Mouse (Mus musculus) lung, postnatal 0 days (tissue): ENCODE measurements around the gene Abcb4. TPM values are rescaled to one million over a fixed set of nuclear protein-coding genes. Genes with fewer than 3 reads are reported as not detected.

Experiments used
- ATAC-seq: fragments of 200-750 bp; cut with Nextera tagmentation; 2 replicates; pipeline ENCODE4 v1.8.0; 2017; ENCODE audit warnings: moderate library complexity
- DNase-seq: peaks from one replicate; pipeline ENCODE4 v3.0.0-alpha.2; 2016; ENCODE audit warnings: low spot score
- H3K27ac ChIP-seq: fragments of 300-500 bp; sonication (generic); 2 replicates; pipeline ENCODE4 v1.5.1; 2014; ENCODE audit warnings: antibody characterized with exemption, mild to moderate bottlenecking, low read length, mixed read lengths
- H3K27me3 ChIP-seq: fragments of 300-500 bp; sonication (generic); replicated peaks from 2 replicates; pipeline ENCODE4 v1.6.1; 2014; ENCODE audit warnings: low read length, mixed read lengths; ENCODE audit not compliant: insufficient read depth
- H3K36me3 ChIP-seq: fragments of 300-500 bp; sonication (generic); 2 replicates; pipeline ENCODE4 v1.6.1; 2014; ENCODE audit warnings: low read length, mixed read lengths; ENCODE audit not compliant: insufficient read depth
- H3K4me1 ChIP-seq: fragments of 300-500 bp; sonication (generic); 2 replicates; pipeline ENCODE4 v1.6.1; 2014; ENCODE audit warnings: antibody characterized with exemption, low read depth, low read length, mixed read lengths; ENCODE audit not compliant: insufficient read depth
- H3K4me2 ChIP-seq: fragments of 300-500 bp; sonication (generic); replicated peaks from 2 replicates; pipeline ENCODE4 v1.6.1; 2014; ENCODE audit warnings: low read depth, mild to moderate bottlenecking, low read length, moderate library complexity, mixed read lengths
- H3K4me3 ChIP-seq: fragments of 300-500 bp; sonication (generic); 2 replicates; pipeline ENCODE4 v1.5.1; 2014; ENCODE audit warnings: low read depth, low read length
- H3K9ac ChIP-seq: fragments of 300-500 bp; sonication (generic); replicated peaks from 2 replicates; pipeline ENCODE4 v1.6.1; 2014; ENCODE audit warnings: low read depth, mild to moderate bottlenecking
- H3K9me3 ChIP-seq: fragments of 300-500 bp; sonication (generic); 2 replicates; pipeline ENCODE4 v1.6.1; 2016; ENCODE audit warnings: low read length, mixed read lengths
- CTCF ChIP-seq: IDR thresholded peaks from 2 replicates; pipeline ENCODE4 v1.5.1; 2016; ENCODE audit warnings: antibody characterized with exemption, mild to moderate bottlenecking
- EP300 ChIP-seq: IDR thresholded peaks from 2 replicates; pipeline ENCODE4 v1.6.1; 2016; ENCODE audit warnings: antibody characterized with exemption, mild to moderate bottlenecking, control low read depth
- whole genome bisulfite sequencing: fragments of 180-500 bp; shearing (Covaris S2); extraction: QIAGEN DNeasy Blood & Tissue Kit; methylation state at CpG from one replicate; pipeline ENCODE4 v1.1.7; 2014; 5-methylcytosine and 5-hydroxymethylcytosine counted together
- polyA plus RNA-seq: library from polyadenylated mRNA; unstranded; fragments of >200 nt; fragmentation: Nextera tagmentation; extraction: Ambion mirVana; gene quantifications from 2 replicates; pipeline ENCODE4 v1.2.1, GENCODE M21; 2015

Gene Abcb4
- polyA plus RNA-seq, 1 experiment from 2014 or later = 0.47 TPM

DNA sequence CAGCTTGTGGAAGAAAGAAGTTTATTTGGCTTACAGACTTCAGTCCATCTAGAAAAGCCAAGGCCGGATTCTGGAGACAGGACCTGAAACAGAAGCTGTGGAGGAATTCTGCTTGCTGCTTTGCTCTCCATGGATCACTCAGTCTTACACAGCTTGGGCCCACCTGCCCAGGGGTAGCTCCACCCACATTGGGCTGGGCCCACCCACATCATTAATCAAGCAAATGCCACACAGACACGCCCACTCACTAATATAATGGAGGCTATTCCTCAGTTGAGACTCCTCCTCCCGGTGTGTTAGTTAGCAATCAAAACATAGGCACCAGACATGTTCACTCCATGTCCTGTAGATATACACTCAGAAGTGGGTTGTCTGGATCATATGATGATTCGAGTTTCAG is 67.0 kb downstream of the Abcb4 start:
- Histone ChIP-seq H3K36me3 (peaks cover 12% of the 10 kb centered on the region; the same call in 1 of the 2 replicates), H3K4me2 (no peak overlapping the region), H3K4me1 (no peaks in the 10 kb centered on the region), H3K27ac (no peak overlapping the region), H3K9me3 (no peaks in the 10 kb centered on the region), H3K27me3 (no peaks in the 10 kb centered on the region), H3K9ac (no peak overlapping the region), H3K4me3 (no peak overlapping the region)
- ATAC-seq = no peak
- 79% methylated on average over 4 of the region's 4 CpGs for WGBS
- no peak for TF ChIP-seq EP300
- TF ChIP-seq CTCF = no peak
- no peak for DNase-seq

DNA sequence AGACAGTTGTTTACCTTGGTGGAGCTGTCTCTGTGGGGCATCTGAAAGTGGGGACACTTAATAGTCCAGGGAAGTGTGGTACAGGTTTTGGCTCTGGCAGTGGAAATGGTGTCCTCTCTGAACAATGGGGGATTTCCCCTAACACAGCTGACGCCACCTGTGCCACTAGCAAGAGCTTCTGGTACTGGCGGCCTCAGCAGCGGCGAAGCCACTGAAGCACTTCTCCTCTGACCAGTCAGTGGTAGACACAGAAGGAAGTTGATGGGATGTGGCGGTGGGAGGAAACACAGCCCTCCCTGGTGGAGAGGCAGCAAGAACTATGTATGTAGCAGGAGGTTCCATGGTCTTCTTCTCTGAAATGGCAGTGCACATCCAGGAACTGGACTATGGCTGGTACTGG is 71.0 kb downstream of the Abcb4 start:
- Histone ChIP-seq H3K9me3 (no peaks in the 10 kb centered on the region), H3K9ac (no peak overlapping the region), H3K27me3 (no peaks in the 10 kb centered on the region), H3K27ac (no peak overlapping the region), H3K36me3 (peaks cover 20% of the 10 kb centered on the region; the same call in 1 of the 2 replicates), H3K4me1 (no peaks in the 10 kb centered on the region), H3K4me2 (no peak overlapping the region), H3K4me3 (no peak overlapping the region)
- no peak for DNase-seq
- no peak for ATAC-seq
- TF ChIP-seq EP300 (no peak), CTCF (no peak)
- WGBS = 93% methylated on average over 5 of the region's 5 CpGs

DNA sequence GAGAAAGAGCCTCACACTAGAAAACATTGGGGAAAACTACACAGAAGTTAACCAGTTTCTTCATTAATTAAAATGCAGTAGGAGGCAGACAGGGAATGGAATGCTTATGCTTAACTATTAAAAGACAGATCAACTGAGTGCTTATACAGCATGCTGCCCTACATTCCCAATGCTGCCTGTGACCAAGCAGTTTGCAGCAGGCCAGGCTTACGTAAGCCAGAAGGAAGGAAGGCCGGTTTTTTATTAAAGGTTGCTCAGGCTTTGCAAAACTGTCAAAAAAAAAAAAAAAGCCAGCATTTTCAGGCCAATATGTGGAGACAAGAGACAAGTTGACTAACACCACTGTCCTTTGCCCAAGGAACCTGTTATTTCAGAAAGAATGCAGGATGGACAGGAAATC is 77.2 kb downstream of the Abcb4 start:
- Histone ChIP-seq H3K27me3 (no peaks in the 10 kb centered on the region), H3K4me1 (no peaks in the 10 kb centered on the region), H3K9ac (no peak overlapping the region), H3K4me2 (no peak overlapping the region), H3K4me3 (no peak overlapping the region), H3K27ac (no peak overlapping the region), H3K36me3 (peaks cover 26% of the 10 kb centered on the region; the same call in 1 of the 2 replicates), H3K9me3 (no peaks in the 10 kb centered on the region)
- TF ChIP-seq CTCF (no peak), EP300 (no peak)
- 90% methylated on average over 2 of the region's 2 CpGs for WGBS
- no peak for ATAC-seq
- no peak for DNase-seq

- H3K4me3 ChIP-seq = no peak overlapping the region
- TF ChIP-seq CTCF = no peak
- no peak for TF ChIP-seq EP300
- no peak overlapping the region for H3K4me2 ChIP-seq
- ATAC-seq = no peak
- no peak overlapping the region for H3K27ac ChIP-seq
- H3K27me3 ChIP-seq = no peaks in the 10 kb centered on the region
- no peaks in the 10 kb centered on the region for H3K9me3 ChIP-seq
- no peaks in the 10 kb centered on the region for H3K4me1 ChIP-seq
- H3K9ac ChIP-seq = no peak overlapping the region
- H3K36me3 ChIP-seq = peaks cover 19% of the 10 kb centered on the region; the same call in 1 of the 2 replicates
- no peak for DNase-seq
- 93% methylated on average over 7 of the region's 7 CpGs for WGBS
Observed at GRCm38 (mm10) chr5:8972355-8972754, 78.8 kb downstream of the Abcb4 start.

DNA sequence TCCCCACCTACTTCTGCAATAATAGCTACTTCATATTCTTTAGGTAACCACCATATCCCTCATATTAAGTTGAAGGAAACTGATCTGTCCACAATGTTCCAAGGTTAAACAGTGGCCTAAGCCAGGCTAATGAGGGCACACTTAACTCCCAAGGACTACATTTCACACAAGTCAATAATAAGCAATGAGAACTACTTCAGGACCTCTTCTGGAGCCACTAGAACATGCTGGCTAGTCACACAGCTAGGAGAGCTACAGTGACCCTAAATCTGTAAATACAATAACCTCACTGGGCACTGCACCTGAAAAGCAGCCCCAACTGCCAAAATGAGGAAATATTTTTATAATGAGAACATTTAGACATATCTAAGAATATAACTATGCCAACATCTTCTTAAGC is 81.2 kb downstream of the Abcb4 start:
- ATAC-seq (peak; percentile 90), DNase-seq (peak; percentile 65)
- H3K27ac ChIP-seq = no peak overlapping the region
- no peaks in the 10 kb centered on the region for H3K9me3 ChIP-seq
- no peak overlapping the region for H3K4me3 ChIP-seq
- no peak overlapping the region for H3K4me2 ChIP-seq
- no peaks in the 10 kb centered on the region for H3K27me3 ChIP-seq
- no peak overlapping the region for H3K9ac ChIP-seq
- H3K36me3 ChIP-seq = peaks cover 16% of the 10 kb centered on the region; the same call in 1 of the 2 replicates
- TF ChIP-seq CTCF (no peak), EP300 (peak; percentile 24; the same call in 1 of the 2 replicates)
- no peaks in the 10 kb centered on the region for H3K4me1 ChIP-seq

GRCm38 (mm10) chr5:8985470-8985869 is 92.0 kb downstream of the Abcb4 start:
- Histone ChIP-seq H3K9me3 (no peaks in the 10 kb centered on the region), H3K27ac (no peak overlapping the region), H3K27me3 (no peaks in the 10 kb centered on the region), H3K9ac (no peak overlapping the region), H3K36me3 (peaks cover 27% of the 10 kb centered on the region; the same call in 1 of the 2 replicates), H3K4me1 (no peaks in the 10 kb centered on the region), H3K4me3 (no peak overlapping the region), H3K4me2 (no peak overlapping the region)
- TF ChIP-seq EP300 (no peak), CTCF (no peak)
- ATAC-seq (no peak), DNase-seq (no peak)
- 85% methylated on average over 3 of the region's 3 CpGs for whole genome bisulfite sequencing

DNA sequence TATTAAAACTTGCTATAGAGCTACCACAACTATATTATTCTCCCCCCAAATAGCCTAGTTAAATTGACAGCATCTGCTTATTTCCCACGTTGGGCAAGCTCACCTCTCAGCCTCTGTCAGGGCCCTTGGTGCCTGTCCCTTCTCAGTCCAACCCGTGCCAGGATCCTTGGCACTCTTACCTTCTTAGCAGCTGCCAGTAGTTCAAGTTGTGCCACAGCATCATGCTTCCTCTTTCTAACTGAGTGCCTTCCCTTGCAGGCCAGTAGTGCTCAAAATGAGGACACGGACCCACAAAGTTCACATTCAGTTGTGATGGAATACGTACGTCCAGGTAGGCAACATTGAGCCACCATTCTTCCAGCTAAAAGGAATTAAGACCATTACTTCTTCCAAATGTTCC is 94.4 kb downstream of the Abcb4 start:
- H3K4me1 ChIP-seq = no peaks in the 10 kb centered on the region
- peaks cover 20% of the 10 kb centered on the region; the same call in 1 of the 2 replicates for H3K36me3 ChIP-seq
- no peak overlapping the region for H3K4me3 ChIP-seq
- WGBS = 90% methylated on average over 5 of the region's 5 CpGs
- H3K27me3 ChIP-seq = no peaks in the 10 kb centered on the region
- DNase-seq (no peak), ATAC-seq (no peak)
- TF ChIP-seq CTCF (no peak), EP300 (no peak)
- H3K4me2 ChIP-seq = no peak overlapping the region
- no peaks in the 10 kb centered on the region for H3K9me3 ChIP-seq
- no peak overlapping the region for H3K9ac ChIP-seq
- no peak overlapping the region for H3K27ac ChIP-seq
